Mouse (Mus musculus): Measurements from ENCODE around the gene Ncan.

- TF ChIP-seq TAL1 (IDR thresholded peaks at IDR 0.05; ENCODE audit: low read length): no peak
- no peak for TF ChIP-seq GATA1 (IDR thresholded peaks at IDR 0.05; ENCODE audit: low read length)
Observed at GRCm38 (mm10) chr8:70139981-70140380, 19.3 kb upstream of the Ncan start.

Measured in erythroblast, embryonic 14.5 days (primary cell).